Mouse (Mus musculus): ENCODE measurements around the gene Bsn. TPM values are rescaled to one million over a fixed set of nuclear protein-coding genes. Genes with fewer than 3 reads are reported as not detected.

Gene Bsn
- polyA plus RNA-seq, 1 experiment, result 0.56 TPM

DNA sequence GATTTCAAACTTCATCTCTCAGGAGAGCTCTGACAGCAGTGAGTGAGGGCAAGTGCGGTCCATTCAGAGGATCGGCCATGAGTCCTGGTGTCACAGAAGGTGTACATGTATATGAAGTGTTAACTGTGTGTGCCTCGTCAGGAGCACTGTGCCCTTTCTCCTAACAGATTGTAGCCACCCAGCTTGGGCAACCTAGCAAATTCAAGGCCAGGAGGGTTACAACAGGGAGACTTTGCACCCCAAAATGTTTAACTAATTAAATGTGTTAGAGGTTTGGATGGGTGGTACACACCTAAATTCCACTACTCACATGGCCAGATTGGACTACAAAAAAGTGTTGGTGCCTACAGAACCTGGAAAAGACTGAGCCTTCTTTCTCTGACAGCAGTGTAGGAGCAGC is 31.4 kb upstream of the Bsn start:
- TF ChIP-seq TCF12 (IDR thresholded peaks at IDR 0.05; ENCODE audit: insufficient read depth, poor library complexity, severe bottlenecking), result no peak
- TF ChIP-seq CEBPB (IDR thresholded peaks at IDR 0.05; ENCODE audit: insufficient read depth, poor library complexity, severe bottlenecking), result no peak
- TF ChIP-seq TCF3 (IDR thresholded peaks at IDR 0.05; ENCODE audit: insufficient read length, low read depth), result no peak
- TF ChIP-seq USF1 (IDR thresholded peaks at IDR 0.05; ENCODE audit: low read depth), result no peak
- no peak for TF ChIP-seq E2F4 (IDR thresholded peaks at IDR 0.05; ENCODE audit: insufficient read depth)
- no peak for TF ChIP-seq MYOD1 (IDR thresholded peaks at IDR 0.05; ENCODE audit: control insufficient read depth in 1 of 3, insufficient read length in 2 of 3, low read depth in 2 of 3)
- TF ChIP-seq REST (IDR thresholded peaks at IDR 0.05; ENCODE audit: insufficient read depth, insufficient read length), result no peak
- TF ChIP-seq POLR2A (IDR thresholded peaks at IDR 0.05; ENCODE audit: insufficient read length, low read depth), result no peak
- TF ChIP-seq MYOG (IDR thresholded peaks at IDR 0.05; ENCODE audit: control insufficient read depth in 1 of 3, insufficient read depth in 1 of 3, insufficient read length in 2 of 3, low read depth in 2 of 3), result no peak
- TF ChIP-seq POLR2AphosphoS2 (IDR thresholded peaks at IDR 0.05; ENCODE audit: insufficient read length, low read depth), result no peak
- TF ChIP-seq SRF (IDR thresholded peaks at IDR 0.05; ENCODE audit: control insufficient read depth, insufficient read length, low read depth), result no peak
- Histone ChIP-seq H3K4me3 (no peak overlapping the region), H3K79me2 (ENCODE audit: control insufficient read depth, insufficient read depth) (peaks cover 68% of the 10 kb centered on the region), H3K36me3 (ENCODE audit: control insufficient read depth, insufficient read depth) (peaks cover 13% of the 10 kb centered on the region), H3K4me2 (ENCODE audit: low read depth) (peak overlapping the region; percentile 68), H3K27me3 (ENCODE audit: control insufficient read depth, insufficient read depth, insufficient read length) (no peaks in the 10 kb centered on the region), H3ac (ENCODE audit: control insufficient read depth, insufficient read length) (no peak overlapping the region)

DNA sequence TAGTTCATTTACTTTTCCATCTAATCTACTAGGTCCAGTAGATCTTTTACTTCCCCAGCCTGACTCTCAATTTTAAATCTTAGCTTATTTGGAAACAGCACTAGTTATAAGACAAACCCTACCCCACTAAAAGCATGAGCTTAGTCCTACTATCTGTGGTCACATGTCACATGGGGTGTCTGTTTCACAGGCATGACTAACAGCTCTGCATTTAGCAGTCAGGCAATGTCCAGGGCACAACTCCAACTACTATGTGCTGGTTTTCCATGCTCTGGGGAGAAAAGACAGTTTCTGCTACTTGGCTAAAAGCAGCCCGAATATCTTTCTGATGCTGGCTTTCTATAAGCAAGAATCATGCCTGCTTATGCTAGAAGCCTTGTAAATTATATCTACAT is 30.2 kb upstream of the Bsn start:
- H3K4me3 ChIP-seq, result no peak overlapping the region
- peak overlapping the region; percentile 68 for H3K4me2 ChIP-seq (ENCODE audit: low read depth)
- H3ac ChIP-seq (ENCODE audit: control insufficient read depth, insufficient read length), result no peak overlapping the region
- H3K79me2 ChIP-seq (ENCODE audit: control insufficient read depth, insufficient read depth), result peaks cover 65% of the 10 kb centered on the region
- no peaks in the 10 kb centered on the region for H3K27me3 ChIP-seq (ENCODE audit: control insufficient read depth, insufficient read depth, insufficient read length)
- peaks cover 19% of the 10 kb centered on the region for H3K36me3 ChIP-seq (ENCODE audit: control insufficient read depth, insufficient read depth)
- TF ChIP-seq USF1 (IDR thresholded peaks at IDR 0.05; ENCODE audit: low read depth), result peak; percentile 91
- no peak for TF ChIP-seq CEBPB (IDR thresholded peaks at IDR 0.05; ENCODE audit: insufficient read depth, poor library complexity, severe bottlenecking)
- TF ChIP-seq SRF (IDR thresholded peaks at IDR 0.05; ENCODE audit: control insufficient read depth, insufficient read length, low read depth), result no peak
- peak; percentile 14 for TF ChIP-seq MAX (IDR thresholded peaks at IDR 0.05; ENCODE audit: low read depth)

GRCm38 (mm10) chr9:108219766-108220379 is 29.7 kb upstream of the Bsn start:
- Histone ChIP-seq H3K36me3 (ENCODE audit: control insufficient read depth, insufficient read depth) (peaks cover 19% of the 10 kb centered on the region), H3K79me2 (ENCODE audit: control insufficient read depth, insufficient read depth) (peaks cover 60% of the 10 kb centered on the region), H3ac (ENCODE audit: control insufficient read depth, insufficient read length) (no peak overlapping the region), H3K4me3 (no peak overlapping the region), H3K4me2 (ENCODE audit: low read depth) (peak overlapping the region; percentile 68), H3K27me3 (ENCODE audit: control insufficient read depth, insufficient read depth, insufficient read length) (no peaks in the 10 kb centered on the region)
- no peak for TF ChIP-seq USF1 (IDR thresholded peaks at IDR 0.05; ENCODE audit: low read depth)
- no peak for TF ChIP-seq MAX (IDR thresholded peaks at IDR 0.05; ENCODE audit: low read depth)
- TF ChIP-seq POLR2AphosphoS2 (IDR thresholded peaks at IDR 0.05; ENCODE audit: insufficient read length, low read depth), result no peak
- TF ChIP-seq MYOD1 (IDR thresholded peaks at IDR 0.05; ENCODE audit: control insufficient read depth in 1 of 3, insufficient read length in 2 of 3, low read depth in 2 of 3), result peak in 1 of 3 experiments; percentile 40
- TF ChIP-seq E2F4 (IDR thresholded peaks at IDR 0.05; ENCODE audit: insufficient read depth), result no peak
- no peak for TF ChIP-seq CEBPB (IDR thresholded peaks at IDR 0.05; ENCODE audit: insufficient read depth, poor library complexity, severe bottlenecking)
- TF ChIP-seq MYOG (IDR thresholded peaks at IDR 0.05; ENCODE audit: control insufficient read depth in 1 of 3, insufficient read depth in 1 of 3, insufficient read length in 2 of 3, low read depth in 2 of 3), result peak in 2 of 3 experiments; percentile 40 to 73
- TF ChIP-seq SRF (IDR thresholded peaks at IDR 0.05; ENCODE audit: control insufficient read depth, insufficient read length, low read depth), result no peak
- no peak for TF ChIP-seq TCF12 (IDR thresholded peaks at IDR 0.05; ENCODE audit: insufficient read depth, poor library complexity, severe bottlenecking)

GRCm38 (mm10) chr9:108217936-108218543 is 27.9 kb upstream of the Bsn start:
- Histone ChIP-seq H3K36me3 (ENCODE audit: control insufficient read depth, insufficient read depth) (peaks cover 19% of the 10 kb centered on the region), H3K79me2 (ENCODE audit: control insufficient read depth, insufficient read depth) (peaks cover 47% of the 10 kb centered on the region), H3ac (ENCODE audit: control insufficient read depth, insufficient read length) (no peak overlapping the region), H3K27me3 (ENCODE audit: control insufficient read depth, insufficient read depth, insufficient read length) (no peaks in the 10 kb centered on the region), H3K4me3 (no peak overlapping the region), H3K4me2 (ENCODE audit: low read depth) (no peak overlapping the region)
- TF ChIP-seq USF1 (IDR thresholded peaks at IDR 0.05; ENCODE audit: low read depth) (no peak), REST (IDR thresholded peaks at IDR 0.05; ENCODE audit: insufficient read depth, insufficient read length) (no peak), TCF3 (IDR thresholded peaks at IDR 0.05; ENCODE audit: insufficient read length, low read depth) (no peak), MAX (IDR thresholded peaks at IDR 0.05; ENCODE audit: low read depth) (no peak), CEBPB (IDR thresholded peaks at IDR 0.05; ENCODE audit: insufficient read depth, poor library complexity, severe bottlenecking) (no peak), SRF (IDR thresholded peaks at IDR 0.05; ENCODE audit: control insufficient read depth, insufficient read length, low read depth) (no peak), TCF12 (IDR thresholded peaks at IDR 0.05; ENCODE audit: insufficient read depth, poor library complexity, severe bottlenecking) (peak; percentile 26), POLR2A (IDR thresholded peaks at IDR 0.05; ENCODE audit: insufficient read length, low read depth) (no peak), E2F4 (IDR thresholded peaks at IDR 0.05; ENCODE audit: insufficient read depth) (no peak), MYOD1 (IDR thresholded peaks at IDR 0.05; ENCODE audit: control insufficient read depth in 1 of 3, insufficient read length in 2 of 3, low read depth in 2 of 3) (peak in 2 of 3 experiments; percentile 52 to 59), MYOG (IDR thresholded peaks at IDR 0.05; ENCODE audit: control insufficient read depth in 1 of 3, insufficient read depth in 1 of 3, insufficient read length in 2 of 3, low read depth in 2 of 3) (peak in 2 of 3 experiments; percentile 62 to 74), POLR2AphosphoS2 (IDR thresholded peaks at IDR 0.05; ENCODE audit: insufficient read length, low read depth) (no peak)
